Mouse (Mus musculus) CH12.LX (cell line): Measurements from ENCODE around the gene Lrrc31. TPM values are rescaled to one million over a fixed set of nuclear protein-coding genes. Genes with fewer than 3 reads are reported as not detected.

Source experiments
- DNase-seq: peaks from one replicate; pipeline ENCODE4 v3.0.0-alpha.2; 2013; ENCODE audit errors: extremely low read depth
- H3K27ac ChIP-seq: 2 replicates; pipeline ENCODE4 v1.5.1; 2012; ENCODE audit warnings: low read depth, mild to moderate bottlenecking, control low read depth, moderate library complexity; ENCODE audit not compliant: insufficient read depth
- H3K27me3 ChIP-seq: replicated peaks from 2 replicates; pipeline ENCODE3; 2012; ENCODE audit warnings: inconsistent platforms
- H3K36me3 ChIP-seq, 2 experiments: replicated peaks in 1 of 2; 2 replicates each; pipeline versions ENCODE3 to v1.6.1; 2012; ENCODE audit warnings: inconsistent platforms in 1 of 2, low read length in 1 of 2, mild to moderate bottlenecking in 1 of 2, mixed read lengths in 1 of 2, moderate library complexity in 1 of 2; ENCODE audit not compliant: control insufficient read depth in 1 of 2, insufficient read depth in 1 of 2
- H3K4me1 ChIP-seq, 2 experiments: 2 replicates each; pipeline ENCODE4 v1.6.1; 2012; ENCODE audit warnings: inconsistent platforms in 1 of 2, moderate library complexity in 1 of 2; ENCODE audit not compliant: insufficient read depth in 2 of 2, control insufficient read depth in 1 of 2
- H3K4me2 ChIP-seq: 2 replicates; pipeline ENCODE4 v1.6.1; 2012; ENCODE audit warnings: low read depth, mild to moderate bottlenecking, control low read depth; ENCODE audit not compliant: poor library complexity, insufficient read depth, severe bottlenecking
- H3K4me3 ChIP-seq, 3 experiments: fragments of 150-350 bp in 1 of 3; sonication (generic) in 1 of 3; replicated peaks in 1 of 3; 2 replicates each; pipeline versions ENCODE3 to v1.5.1; 2011 to 2012; ENCODE audit warnings: low read depth in 2 of 3, low read length in 2 of 3, mild to moderate bottlenecking in 2 of 3, moderate library complexity in 2 of 3, control low read depth in 1 of 3, improper control_type of control experiment in 1 of 3, inconsistent platforms in 1 of 3, mixed read lengths in 1 of 3; ENCODE audit not compliant: poor library complexity in 1 of 3
- H3K79me2 ChIP-seq: replicated peaks from 2 replicates; pipeline ENCODE4 v1.6.1; 2012; ENCODE audit warnings: mild to moderate bottlenecking, moderate library complexity; ENCODE audit not compliant: control insufficient read depth, poor library complexity, insufficient read depth, severe bottlenecking; ENCODE audit errors: extremely low read depth
- H3K9ac ChIP-seq: 2 replicates; pipeline ENCODE4 v1.6.1; 2012; ENCODE audit warnings: low read depth, mild to moderate bottlenecking, control low read depth, moderate library complexity; ENCODE audit not compliant: insufficient read depth
- H3K9me3 ChIP-seq: replicated peaks from 2 replicates; pipeline ENCODE3; 2012; ENCODE audit warnings: low read length, inconsistent platforms, mixed read lengths
- CHD1 ChIP-seq: IDR thresholded peaks from 2 replicates; pipeline ENCODE4 v1.6.1; 2012; ENCODE audit warnings: low read depth, low read length, improper control_type of control experiment, inconsistent platforms
- EP300 ChIP-seq: IDR thresholded peaks from 2 replicates; pipeline ENCODE4 v1.6.1; 2011; ENCODE audit warnings: low read length, improper control_type of control experiment
- GABPA ChIP-seq: IDR thresholded peaks from 2 replicates; pipeline ENCODE4 v1.6.1; 2012; ENCODE audit warnings: low read depth, low read length, improper control_type of control experiment, inconsistent platforms; ENCODE audit not compliant: insufficient replicate concordance
- IRF4 ChIP-seq: IDR thresholded peaks from 2 replicates; pipeline ENCODE4 v1.6.1; 2014; ENCODE audit warnings: low read depth, mild to moderate bottlenecking, inconsistent platforms, low read length, improper control_type of control experiment
- JUND ChIP-seq: conservative IDR thresholded peaks from 2 replicates; pipeline ENCODE4 v1.6.1; 2011; ENCODE audit warnings: low read depth, low read length, improper control_type of control experiment
- MAFK ChIP-seq: IDR thresholded peaks from 2 replicates; pipeline ENCODE4 v1.6.1; 2011; ENCODE audit warnings: low read length, improper control_type of control experiment; ENCODE audit not compliant: insufficient replicate concordance
- MAX ChIP-seq: IDR thresholded peaks from 2 replicates; pipeline ENCODE4 v1.6.1; 2011; ENCODE audit warnings: low read length, improper control_type of control experiment
- MYC ChIP-seq: IDR thresholded peaks from 2 replicates; pipeline ENCODE4 v1.6.1; 2011; ENCODE audit warnings: low read depth, mild to moderate bottlenecking, improper control_type of control experiment, low read length
- POLR2AphosphoS2 ChIP-seq: IDR thresholded peaks from 2 replicates; pipeline ENCODE4 v1.6.1; 2011; ENCODE audit warnings: low read depth, low read length, improper control_type of control experiment
- TCF12 ChIP-seq: IDR thresholded peaks from 2 replicates; pipeline ENCODE4 v1.6.1; 2014; ENCODE audit warnings: low read depth, mild to moderate bottlenecking, inconsistent platforms, low read length, improper control_type of control experiment
- UBTF ChIP-seq: IDR thresholded peaks from 2 replicates; pipeline ENCODE4 v1.6.1; 2012; ENCODE audit warnings: low read depth, mild to moderate bottlenecking, inconsistent platforms, low read length, improper control_type of control experiment, moderate library complexity
- USF1 ChIP-seq: IDR thresholded peaks from 2 replicates; pipeline ENCODE4 v1.6.1; 2014; ENCODE audit warnings: low read depth, mild to moderate bottlenecking, inconsistent platforms, low read length, improper control_type of control experiment
- ZMIZ1 ChIP-seq: IDR thresholded peaks from 2 replicates; pipeline ENCODE4 v1.6.1; 2012; ENCODE audit warnings: low read depth, mild to moderate bottlenecking, inconsistent platforms, low read length, improper control_type of control experiment
- dilution Hi-C: fragments of 300-500 bp; cut with MboI; formaldehyde crosslinking; loops from 2 replicates; pipeline ENCODE4 v1.14.3; 2020; ENCODE audit warnings: low sequenced_read_pairs; ENCODE audit not compliant: extremely low pct_unique_long_range_greater_than_20kb, extremely low pct_ligation_motif_present
- in situ Hi-C: fragments of 300-500 bp; cut with MboI; formaldehyde crosslinking; loops from 3 replicates; pipeline ENCODE4 v1.14.3; 2019; ENCODE audit warnings: low sequenced_read_pairs, low pct_ligation_motif_present, low pct_unique_long_range_greater_than_20kb, mixed read lengths
- polyA plus RNA-seq: library from polyadenylated mRNA; unstranded; fragments of >175 nt; gene quantifications from 2 replicates; pipeline ENCODE4 v1.2.1, GENCODE M21; 2012; ENCODE audit warnings: low read depth; ENCODE audit not compliant: insufficient read length
- total RNA-seq, 2 experiments: library from RNA; depleted of rRNA; stranded (reverse); fragments of 300-350 nt in 1 of 2; fragments of >200 nt in 1 of 2; gene quantifications; 2 replicates each; pipeline ENCODE4 v1.2.3; 2012 to 2014

Gene Lrrc31
- total and polyA plus RNA-seq, 3 experiments, result not detected

GRCm38 (mm10) chr3:30690976-30691375 is 8.7 kb downstream of the Lrrc31 start:
- H3K4me3 ChIP-seq, result no peak overlapping the region
- in situ Hi-C loops, result no loop called here
- H3K9me3 ChIP-seq, result peaks cover 3% of the 10 kb centered on the region
- dilution Hi-C loops, result no loop called here
- TF ChIP-seq CHD1 (no peak), ZMIZ1 (no peak), GABPA (no peak)
- TF ChIP-seq, all 38 proteins: peak for 0
- Histone ChIP-seq H3K79me2 (no peaks in the 10 kb centered on the region), H3K27ac (no peak overlapping the region), H3K27me3 (no peaks in the 10 kb centered on the region), H3K9ac (no peak overlapping the region), H3K4me2 (no peak overlapping the region), H3K36me3 (no peaks in the 10 kb centered on the region), H3K4me1 (0 out of 4 replicates have a peak, but pooled peaks cover 0 to 3% of the 10 kb centered on the region in 2 experiments)
- DNase-seq, result no peak

GRCm38 (mm10) chr3:30687216-30687615 is 12.4 kb downstream of the Lrrc31 start:
- Histone ChIP-seq H3K36me3 (no peaks in the 10 kb centered on the region), H3K4me2 (no peak overlapping the region), H3K4me3 (no peak overlapping the region), H3K9ac (no peak overlapping the region), H3K27me3 (no peaks in the 10 kb centered on the region), H3K4me1 (no peaks in the 10 kb centered on the region), H3K9me3 (no peaks in the 10 kb centered on the region), H3K79me2 (no peaks in the 10 kb centered on the region), H3K27ac (no peak overlapping the region)
- in situ Hi-C loops, result no loop called here
- TF ChIP-seq USF1 (no peak), MAX (no peak)
- no peak for DNase-seq
- dilution Hi-C loops, result no loop called here

- H3K9me3 ChIP-seq, result no peaks in the 10 kb centered on the region
- no peak for TF ChIP-seq EP300
- no peak for TF ChIP-seq IRF4
- TF ChIP-seq JUND, result no peak
- H3K4me3 ChIP-seq, result no peak overlapping the region
- H3K36me3 ChIP-seq, result no peaks in the 10 kb centered on the region
- DNase-seq, result no peak
- H3K79me2 ChIP-seq, result no peaks in the 10 kb centered on the region
- in situ Hi-C loops (no loop called here), dilution Hi-C loops (no loop called here)
- H3K4me1 ChIP-seq, result no peaks in the 10 kb centered on the region
- H3K4me2 ChIP-seq, result no peak overlapping the region
- H3K27me3 ChIP-seq, result no peaks in the 10 kb centered on the region
- H3K27ac ChIP-seq, result no peak overlapping the region
- H3K9ac ChIP-seq, result no peak overlapping the region
Observed at GRCm38 (mm10) chr3:30683190-30683589, 16.5 kb downstream of the Lrrc31 start.

GRCm38 (mm10) chr3:30658486-30658885 is 41.2 kb downstream of the Lrrc31 start:
- no peak overlapping the region for H3K9ac ChIP-seq

More at GRCm38 (mm10) chr3:30658486-30658885, 41.2 kb downstream of the Lrrc31 start:
- in situ Hi-C loops (no loop called here), dilution Hi-C loops (no loop called here)
- no peak overlapping the region for H3K27ac ChIP-seq
- H3K4me1 ChIP-seq, result no peaks in the 10 kb centered on the region
- H3K4me3 ChIP-seq, result no peak overlapping the region
- no peaks in the 10 kb centered on the region for H3K9me3 ChIP-seq
- H3K27me3 ChIP-seq, result no peaks in the 10 kb centered on the region
- H3K36me3 ChIP-seq, result no peaks in the 10 kb centered on the region
- no peaks in the 10 kb centered on the region for H3K79me2 ChIP-seq
- no peak overlapping the region for H3K4me2 ChIP-seq
- TF ChIP-seq TCF12 (no peak), ZMIZ1 (no peak), POLR2AphosphoS2 (no peak), CHD1 (no peak), MYC (no peak), MAFK (no peak), UBTF (no peak), MAX (no peak)
- no peak for DNase-seq
